Mouse (Mus musculus) erythroblast, adult 5-6 weeks (primary cell): ENCODE measurements at regions not wholly inside any gene's neighbourhood (a gene's known extent, or its start where the extent isn't known, plus 50 kb on each side); places are given as distances from the start of the nearest gene placed in this dataset.

Source experiments
- ATAC-seq: replicated peaks from 2 replicates; pipeline ENCODE4 v1.8.0; 2016; ENCODE audit warnings: moderate number of reproducible peaks, mild to moderate bottlenecking, moderate TSS enrichment, inconsistent platforms; ENCODE audit not compliant: poor library complexity, low FRiP score, severe bottlenecking

GRCm38 (mm10) chr1:23214462-23215158 is 112.6 kb upstream of the 4933415F23Rik start:
- no peak for ATAC-seq

- no peak for ATAC-seq
Measured at GRCm38 (mm10) chr1:23207843-23208242, 105.8 kb upstream of the 4933415F23Rik start.

DNA sequence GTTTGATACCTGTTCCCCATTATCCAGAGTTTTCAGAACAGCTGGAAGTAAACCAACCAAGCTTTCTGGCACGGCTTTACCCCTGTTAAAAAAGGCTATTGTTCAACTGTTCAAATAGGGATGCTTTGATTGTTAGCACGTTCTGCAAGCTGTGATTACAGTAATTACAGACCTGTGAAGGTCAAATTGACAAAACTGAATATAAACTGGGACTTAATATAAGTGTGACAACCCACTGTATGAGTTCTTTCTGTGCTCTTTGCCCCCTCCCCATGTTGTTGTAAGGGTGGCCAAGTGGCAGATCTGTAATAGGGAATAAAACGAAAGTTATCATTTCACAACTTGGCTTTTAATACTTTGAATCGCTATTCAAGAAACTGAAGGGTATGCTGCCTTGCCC is 105.0 kb upstream of the 4933415F23Rik start:
- no peak for ATAC-seq

DNA sequence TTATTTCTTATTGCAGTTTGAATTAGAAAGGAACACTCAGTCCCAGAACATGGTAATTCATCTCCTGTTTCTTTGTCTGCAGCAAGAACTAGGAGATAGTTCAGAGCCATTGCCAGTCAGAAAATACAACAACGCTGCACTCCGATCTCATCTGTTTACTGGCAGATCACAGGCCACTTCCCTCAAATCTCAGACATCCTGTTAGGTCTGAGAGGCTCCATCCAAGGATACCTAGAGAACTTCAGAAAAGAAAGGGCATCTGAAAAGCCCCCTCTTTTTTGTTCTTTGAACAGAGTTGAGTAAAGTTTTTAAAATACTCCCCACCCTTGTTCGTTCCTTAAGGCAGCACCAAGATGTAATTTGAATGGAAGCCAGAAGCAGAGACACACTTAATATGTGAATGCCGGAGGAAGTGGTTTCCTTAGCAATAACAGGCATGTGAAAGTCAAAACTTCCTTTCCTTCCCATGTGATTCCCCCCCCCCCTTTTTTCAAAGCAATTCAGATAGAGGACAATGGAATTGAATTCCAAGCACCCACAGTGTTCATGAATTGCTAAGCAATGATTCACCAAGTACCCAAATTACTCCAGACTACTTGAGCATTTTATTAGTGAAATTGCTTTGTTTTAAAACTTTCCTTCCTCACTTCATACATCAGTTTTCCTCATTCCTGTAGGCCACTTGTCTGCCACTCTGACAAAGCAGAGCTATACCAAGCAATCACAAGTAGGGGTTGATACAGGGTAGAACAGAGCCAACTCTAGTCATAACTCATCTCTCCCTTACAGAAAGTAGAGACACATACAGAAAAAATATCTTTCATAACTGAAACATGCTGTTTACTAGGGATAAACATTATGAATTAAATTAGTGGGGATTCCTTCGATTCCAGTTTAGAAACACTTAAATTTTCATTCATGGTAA is 100.7 kb upstream of the 4933415F23Rik start:
- ATAC-seq = no peak

GRCm38 (mm10) chr1:23200460-23200859 is 98.4 kb upstream of the 4933415F23Rik start:
- ATAC-seq = no peak

GRCm38 (mm10) chr1:23190316-23191005 is 88.4 kb upstream of the 4933415F23Rik start:
- no peak for ATAC-seq

DNA sequence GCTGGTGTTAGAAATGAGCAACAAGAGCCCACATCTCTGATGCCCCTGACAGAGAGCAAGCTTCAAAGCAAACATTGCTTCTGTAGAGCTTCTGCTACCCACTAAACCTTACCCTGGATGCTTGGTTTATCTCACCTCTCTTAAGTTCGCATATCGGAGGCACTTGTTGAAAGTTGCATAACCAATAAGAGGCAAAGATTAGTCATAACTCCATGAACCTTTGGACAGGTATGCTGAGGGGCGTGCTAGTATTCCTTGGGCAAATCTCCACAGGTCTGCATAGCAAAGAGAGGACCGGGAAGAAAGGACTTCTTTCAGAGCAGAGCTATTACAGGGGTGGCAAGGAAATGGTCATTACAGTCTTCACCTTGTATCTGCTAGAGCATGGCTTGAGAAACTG is 87.7 kb upstream of the 4933415F23Rik start:
- no peak for ATAC-seq

- no peak for ATAC-seq
Measured at GRCm38 (mm10) chr1:23188216-23188615, 86.2 kb upstream of the 4933415F23Rik start.

DNA sequence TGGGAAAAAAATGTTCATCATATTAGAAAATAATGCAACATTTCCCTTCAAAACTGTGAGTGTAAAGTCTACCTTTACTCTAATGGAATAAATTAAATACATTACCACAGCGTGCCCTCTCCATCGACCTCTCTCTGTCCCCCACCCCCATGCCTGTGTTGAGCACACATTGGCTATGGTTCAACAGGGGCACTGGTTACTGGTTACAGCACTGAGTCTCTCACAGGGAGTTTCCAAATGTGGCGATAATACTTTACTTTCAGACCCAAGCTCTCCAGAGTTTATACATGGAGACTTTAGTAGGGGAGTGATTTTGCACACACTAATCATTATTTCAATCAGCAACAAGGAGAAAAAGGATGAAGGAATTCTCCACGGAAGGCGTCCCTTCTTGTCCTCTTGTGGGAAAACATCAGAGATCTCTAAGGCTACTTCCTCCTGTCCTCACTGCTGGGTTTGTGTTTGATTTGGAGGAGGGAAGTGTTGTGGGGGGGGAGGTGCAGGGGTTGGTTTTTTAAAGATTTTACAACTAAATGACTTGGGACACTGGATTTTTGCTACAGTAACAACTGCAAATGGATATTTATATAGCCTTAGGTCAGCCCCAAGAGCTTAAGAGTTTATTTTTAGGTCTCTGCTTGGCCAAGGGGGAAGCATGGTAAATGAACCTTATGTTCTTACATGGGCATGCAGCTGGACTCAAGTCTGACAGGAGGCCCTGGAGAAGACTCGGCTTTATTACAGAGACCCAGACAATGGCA is 85.6 kb upstream of the 4933415F23Rik start:
- ATAC-seq = no peak

DNA sequence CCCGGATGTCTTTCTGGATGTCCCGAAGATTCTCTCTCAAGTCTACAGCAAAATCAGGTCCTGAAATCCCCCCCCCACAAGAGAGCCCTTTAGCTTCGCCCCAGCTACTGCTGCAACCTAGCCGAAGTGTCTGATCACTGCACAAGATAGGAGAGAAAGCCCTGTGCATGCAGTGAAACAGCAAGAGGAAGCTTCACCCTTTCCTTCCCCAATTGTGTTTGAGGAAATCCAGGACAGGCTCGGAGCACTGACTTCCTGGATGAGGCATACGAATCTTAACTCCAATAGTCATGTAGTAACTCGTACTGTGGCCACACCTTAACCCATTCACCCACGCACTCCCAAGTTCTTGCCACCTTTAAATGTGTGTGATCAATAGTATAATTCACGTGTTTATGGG is 82.7 kb upstream of the 4933415F23Rik start:
- ATAC-seq = no peak

DNA sequence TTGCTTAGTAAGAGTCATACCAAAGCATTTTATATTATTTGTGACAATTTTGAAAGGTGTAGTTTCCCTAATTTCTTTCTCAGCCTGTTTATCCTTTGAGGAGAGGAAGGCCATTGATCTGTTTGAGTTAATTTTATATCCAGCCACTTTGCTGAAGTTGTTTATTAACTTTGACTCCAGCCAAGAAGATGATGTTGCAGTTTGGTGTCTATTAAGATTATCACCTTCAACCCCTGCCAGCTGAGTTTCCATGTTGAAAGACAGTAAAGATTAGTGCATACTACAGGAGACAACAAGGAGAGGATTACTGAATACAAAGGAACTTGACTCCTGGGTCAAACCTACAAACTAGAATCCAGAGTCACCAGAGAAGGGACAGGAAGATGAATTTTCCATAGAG is 80.5 kb upstream of the 4933415F23Rik start:
- no peak for ATAC-seq

- no peak for ATAC-seq
Measured at GRCm38 (mm10) chr1:23178335-23178974, 76.4 kb upstream of the 4933415F23Rik start.

GRCm38 (mm10) chr1:23174022-23174421 is 72.0 kb upstream of the 4933415F23Rik start:
- ATAC-seq = no peak

DNA sequence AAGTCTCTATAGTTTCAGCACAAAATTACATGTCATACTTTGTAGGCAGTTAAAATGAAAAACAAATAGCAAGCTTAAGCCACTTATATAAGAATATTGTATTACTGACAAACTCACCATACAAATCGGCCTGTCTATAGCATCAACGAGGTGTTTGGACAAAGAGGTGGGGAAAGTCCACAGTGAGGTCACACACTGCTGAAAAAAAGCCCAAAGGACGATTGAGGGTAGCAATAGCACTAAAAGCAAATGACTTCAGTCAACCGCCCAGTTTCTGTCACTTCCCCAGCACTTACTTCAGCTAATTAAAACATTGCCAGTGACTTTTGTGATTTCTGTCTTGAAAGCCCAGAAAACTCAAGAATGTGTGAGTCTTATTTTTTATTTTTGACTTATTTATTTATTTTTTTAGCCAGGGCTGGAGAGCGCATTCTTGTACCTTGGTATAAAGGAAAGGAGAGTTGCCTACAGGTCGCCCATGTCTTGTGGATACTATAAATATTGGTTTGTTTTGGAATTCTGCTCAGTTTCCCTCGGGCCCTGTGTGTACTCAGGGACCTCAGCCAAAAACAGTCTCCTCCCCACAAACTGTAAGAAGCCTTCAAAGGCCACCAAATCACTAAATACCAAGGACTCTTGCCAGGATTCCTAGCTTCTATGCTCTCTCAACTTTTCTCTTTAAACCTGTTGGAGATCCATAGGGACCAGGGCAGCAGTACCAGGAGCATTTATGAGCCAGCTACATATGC is 71.2 kb upstream of the 4933415F23Rik start:
- no peak for ATAC-seq

DNA sequence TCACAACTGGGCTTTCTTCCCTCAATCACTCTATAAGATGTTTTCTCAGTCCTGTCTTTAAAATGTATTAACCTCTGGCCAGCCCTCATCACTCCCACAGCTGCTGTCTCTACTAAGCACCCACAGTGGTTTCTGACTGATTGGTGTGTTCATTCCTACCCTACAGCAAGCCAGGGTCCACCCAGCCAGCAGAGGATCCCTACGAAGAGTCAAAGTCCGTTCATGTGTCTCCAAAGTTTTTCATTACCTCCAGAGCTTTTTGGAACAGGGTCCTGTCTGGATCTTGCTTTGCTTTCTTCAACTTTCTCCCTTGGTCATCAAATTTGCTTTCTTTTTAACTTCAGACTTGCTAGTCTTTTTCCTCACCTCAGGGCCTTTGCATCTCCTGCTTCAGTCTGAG is 69.3 kb upstream of the 4933415F23Rik start:
- no peak for ATAC-seq

- no peak for ATAC-seq
Measured at GRCm38 (mm10) chr1:23170711-23171110, 68.7 kb upstream of the 4933415F23Rik start.

GRCm38 (mm10) chr1:23168504-23168903 is 66.5 kb upstream of the 4933415F23Rik start:
- ATAC-seq = no peak

- no peak for ATAC-seq
Measured at GRCm38 (mm10) chr1:23163371-23163935, 61.4 kb upstream of the 4933415F23Rik start.
